Mouse (Mus musculus) CH12F3 (cell line): ENCODE results near the gene Cgn.
"Not testable (repeated sequence)": the region's sequence is repeated elsewhere in the genome, so short reads cannot be mapped to it uniquely, and the experiment has no call there.

Experiments
- in situ Hi-C: fragments of 300-500 bp; cut with MboI; formaldehyde crosslinking; loops from 2 replicates; pipeline ENCODE4 v1.14.3; 2020; ENCODE audit warnings: low sequenced_read_pairs

Cgn gene

GRCm38 (mm10) chr3:94793672-94794071, 7.4 kb upstream of the Cgn start:
- in situ Hi-C loops = no loop called here

DNA sequence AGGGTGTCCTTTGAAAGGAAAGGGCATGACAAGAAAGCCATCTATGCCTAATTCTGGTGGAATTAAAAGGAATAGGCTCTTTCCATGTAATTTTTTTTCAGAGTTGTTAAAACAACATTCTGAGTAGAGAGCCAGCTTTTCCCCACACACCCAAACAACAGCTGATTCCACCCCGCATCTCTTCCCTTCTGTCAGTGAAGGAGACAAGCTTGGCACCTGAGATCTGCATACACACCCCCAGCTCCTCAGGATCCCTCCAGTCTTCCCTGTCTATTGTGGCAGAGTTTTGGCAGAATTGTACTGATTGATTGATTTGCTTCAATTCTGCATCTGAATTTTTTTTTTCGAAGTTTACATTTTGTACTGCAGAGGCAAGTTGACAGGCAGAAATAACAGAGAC, 6.0 kb upstream of the Cgn start:
- in situ Hi-C loops = no loop called here

GRCm38 (mm10) chr3:94789516-94789915, 3.2 kb upstream of the Cgn start:
- in situ Hi-C loops = no loop called here

DNA sequence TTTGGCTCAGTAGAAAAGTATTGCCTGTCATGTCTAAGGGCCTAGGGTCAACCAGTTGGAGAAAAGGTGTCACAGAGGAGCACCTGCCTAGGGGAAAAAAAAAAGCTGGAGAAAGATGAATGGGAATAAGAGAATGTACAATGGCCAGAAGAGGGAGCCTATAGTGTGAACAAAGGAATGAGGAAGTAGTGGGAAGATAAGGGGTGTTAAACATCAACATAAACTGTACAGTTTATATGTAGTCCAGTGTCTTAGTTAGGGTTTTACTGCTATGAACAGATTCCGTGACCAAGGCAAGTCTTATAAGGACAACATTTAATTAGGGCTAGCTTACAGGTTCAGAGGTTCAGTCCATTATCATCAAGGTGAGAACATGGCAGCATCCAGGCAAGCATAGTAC, 2.8 kb upstream of the Cgn start:
- in situ Hi-C loops = no loop called here

GRCm38 (mm10) chr3:94787122-94787780, 959 bp upstream of the Cgn start:
- in situ Hi-C loops = no loop called here

DNA sequence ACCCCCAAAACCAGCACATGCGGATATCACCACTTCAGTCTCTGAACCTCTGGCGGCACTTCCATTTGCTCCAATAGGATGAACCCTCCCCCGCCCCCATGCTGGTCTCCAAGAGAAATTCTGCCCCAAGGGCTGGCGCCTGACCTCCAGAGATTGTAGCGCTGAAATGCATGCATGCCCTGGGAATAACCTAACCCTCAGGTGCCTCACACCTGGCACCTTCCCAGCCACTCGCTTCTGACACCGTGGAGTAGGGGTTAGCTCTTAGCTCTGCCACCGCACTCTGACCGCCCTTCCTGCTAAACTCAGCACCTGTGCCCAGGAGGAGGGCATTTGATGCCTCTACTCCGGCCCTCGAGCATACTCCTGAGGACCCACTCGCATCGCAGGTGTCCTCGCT, 334 bp downstream of the Cgn start:
- in situ Hi-C loops = no loop called here

DNA sequence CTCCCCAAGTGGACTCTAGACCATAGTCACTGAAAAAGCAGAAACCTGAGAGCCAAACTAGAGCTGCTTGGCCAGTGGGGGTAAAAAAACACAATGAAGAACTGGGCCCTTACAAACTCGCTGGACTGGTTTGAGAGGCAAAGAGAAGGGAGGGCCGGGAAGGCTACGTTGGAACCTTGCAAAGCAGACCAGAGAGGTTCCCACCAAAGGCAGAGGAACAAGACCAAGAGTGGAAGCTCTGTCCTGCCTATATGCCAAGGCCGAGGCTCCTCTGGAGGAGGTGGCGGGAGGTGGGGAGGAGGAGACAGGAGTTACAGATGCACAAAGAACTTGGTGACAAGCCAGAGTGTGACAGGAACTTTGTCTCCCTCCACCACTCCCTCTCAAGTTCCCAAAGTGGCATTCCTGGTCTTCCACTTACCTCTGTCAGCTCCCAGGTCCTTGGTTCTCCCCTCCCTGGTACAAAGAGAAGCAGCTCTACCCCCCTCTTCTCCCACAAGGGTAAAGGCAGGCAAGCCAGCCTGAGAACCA, 2.1 kb downstream of the Cgn start:
- in situ Hi-C loops = no loop called here

DNA sequence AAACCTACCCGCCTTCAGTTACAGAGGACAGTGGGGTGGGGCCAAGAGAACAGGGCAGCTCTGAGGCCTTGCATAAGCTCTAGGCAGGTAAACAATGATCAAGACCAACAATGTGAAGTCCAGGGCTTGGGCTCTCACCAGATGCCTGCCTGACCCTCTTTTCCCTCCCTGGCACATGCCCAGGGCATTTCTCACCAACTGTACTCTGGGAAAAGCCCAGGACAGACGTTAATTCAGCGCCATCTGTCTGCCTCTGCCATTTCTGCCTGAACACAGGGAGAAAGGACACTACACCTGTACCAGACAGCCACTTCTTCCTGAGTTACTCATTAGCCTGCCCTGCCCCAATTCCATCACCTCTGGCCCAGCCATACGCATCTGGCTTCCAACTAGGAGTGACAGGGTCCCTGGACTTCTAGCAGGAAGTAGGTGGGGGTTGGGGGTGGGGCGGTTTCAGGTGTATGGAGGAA, 2.8 kb downstream of the Cgn start:
- in situ Hi-C loops = no loop called here

GRCm38 (mm10) chr3:94782936-94783335, 3.4 kb downstream of the Cgn start:
- in situ Hi-C loops = no loop called here

DNA sequence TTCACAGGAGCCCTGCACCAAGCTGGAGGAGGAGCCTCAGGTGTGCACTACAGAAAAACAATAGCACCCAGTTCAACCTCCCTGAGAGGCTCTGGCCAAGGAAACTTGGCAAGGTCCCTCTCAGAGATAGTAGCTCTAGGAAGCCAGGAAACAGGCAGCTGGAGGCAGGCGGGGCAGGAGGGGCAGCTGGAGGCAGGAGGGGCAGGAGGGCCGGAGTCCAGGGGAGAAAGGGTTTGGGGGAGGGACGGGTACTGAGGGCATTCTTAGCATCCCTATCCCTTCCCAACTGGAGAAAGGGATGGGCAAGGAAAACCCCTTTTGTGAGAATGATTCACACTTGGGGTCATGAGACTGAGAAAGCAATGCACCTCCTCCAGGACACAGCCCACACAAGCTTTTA, 4.9 kb downstream of the Cgn start:
- in situ Hi-C loops = no loop called here

DNA sequence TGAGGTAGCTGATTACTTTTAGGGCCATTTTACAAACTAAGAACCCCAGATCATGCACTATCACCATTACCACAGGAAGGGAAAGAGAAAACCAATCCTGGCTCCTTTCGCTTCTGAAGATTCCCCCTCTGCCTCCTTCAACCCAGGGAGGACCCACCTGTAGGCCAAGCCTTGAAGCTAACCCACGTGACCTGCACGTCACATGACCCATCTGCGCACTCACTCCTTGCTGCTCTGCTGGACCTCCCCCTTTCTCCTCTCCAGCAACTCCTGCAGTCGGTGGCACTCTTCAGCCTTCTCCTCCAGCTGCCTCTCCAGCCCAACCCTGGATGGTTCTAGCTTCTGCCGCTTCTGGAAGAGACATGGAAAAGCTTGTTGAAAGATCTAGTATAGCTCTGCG, 10.4 kb downstream of the Cgn start:
- in situ Hi-C loops = no loop called here

DNA sequence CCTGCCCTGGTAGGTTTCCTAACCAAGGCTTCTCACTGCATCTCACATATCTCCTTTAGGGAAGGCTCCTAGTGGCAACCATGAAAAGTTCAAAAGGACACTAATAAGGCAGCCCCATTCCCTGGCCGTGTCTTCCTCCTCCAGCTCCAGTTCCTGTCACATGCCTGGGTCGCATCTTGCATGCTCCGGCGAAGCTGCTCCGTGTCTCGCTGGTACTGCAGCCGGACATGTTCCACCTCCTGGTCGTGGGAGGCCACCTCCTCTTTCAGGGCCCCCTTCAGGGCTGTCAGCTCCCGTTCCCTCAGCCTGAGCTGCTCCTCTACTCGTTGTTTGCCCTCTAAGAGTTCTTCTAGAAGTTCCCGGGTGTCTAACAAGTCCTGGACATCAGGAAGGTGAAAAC, 12.3 kb downstream of the Cgn start:
- in situ Hi-C loops = no loop called here

DNA sequence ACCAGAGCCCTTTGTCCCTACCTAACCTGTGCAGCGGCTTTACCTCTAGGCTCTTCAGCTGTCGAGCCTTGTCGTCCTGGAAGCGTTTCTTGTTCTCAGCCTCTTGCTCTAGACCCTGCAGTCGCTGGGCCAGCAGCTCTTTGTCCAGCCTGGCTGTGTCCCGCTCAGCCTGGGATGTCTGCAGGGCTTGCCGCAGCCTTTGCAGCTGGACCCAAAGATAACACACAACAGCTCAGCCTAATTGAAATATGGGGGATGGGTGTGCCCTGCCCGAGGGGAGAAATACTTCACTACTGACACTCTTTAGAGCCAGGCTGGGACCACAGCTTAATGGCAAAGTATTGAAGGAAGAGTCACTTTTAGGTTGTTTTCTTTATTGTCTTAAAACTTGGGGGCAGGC, 20.8 kb downstream of the Cgn start:
- in situ Hi-C loops = not testable (repeated sequence)

DNA sequence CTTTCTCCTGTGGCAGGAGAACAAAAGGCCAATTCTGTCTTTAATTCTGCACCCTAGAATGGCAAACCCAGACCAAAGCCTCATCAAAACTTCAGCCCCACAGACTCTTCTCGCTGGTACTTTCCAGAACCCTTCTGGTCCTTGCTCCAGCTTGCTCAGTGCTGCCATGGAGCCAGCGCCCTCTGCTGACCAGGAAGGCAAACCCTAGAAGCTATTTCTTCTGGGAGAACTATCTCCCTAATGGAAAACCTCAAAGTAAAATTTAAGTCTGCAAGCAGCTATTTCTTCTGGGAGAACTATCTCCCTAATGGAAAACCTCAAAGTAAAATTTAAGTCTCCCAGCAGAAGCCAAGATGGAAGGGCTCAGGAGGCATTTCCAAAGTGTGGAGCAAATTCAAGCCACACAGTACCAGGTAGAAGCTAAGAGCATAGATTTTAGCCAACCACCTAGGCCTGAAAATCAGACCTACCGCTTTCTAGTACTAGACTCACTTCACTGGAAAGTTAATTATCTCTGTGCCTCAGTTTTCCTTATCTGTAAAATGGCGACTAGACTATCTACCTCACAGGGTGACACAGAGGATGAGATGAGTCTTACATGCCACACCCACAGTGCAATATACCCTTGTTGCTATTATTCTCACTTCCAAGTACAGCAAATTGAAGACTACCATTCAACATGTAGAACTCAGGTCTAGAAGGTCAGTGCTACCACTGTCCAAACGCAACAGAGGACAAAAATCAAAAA, 21.6 kb downstream of the Cgn start:
- in situ Hi-C loops = not testable (repeated sequence)

DNA sequence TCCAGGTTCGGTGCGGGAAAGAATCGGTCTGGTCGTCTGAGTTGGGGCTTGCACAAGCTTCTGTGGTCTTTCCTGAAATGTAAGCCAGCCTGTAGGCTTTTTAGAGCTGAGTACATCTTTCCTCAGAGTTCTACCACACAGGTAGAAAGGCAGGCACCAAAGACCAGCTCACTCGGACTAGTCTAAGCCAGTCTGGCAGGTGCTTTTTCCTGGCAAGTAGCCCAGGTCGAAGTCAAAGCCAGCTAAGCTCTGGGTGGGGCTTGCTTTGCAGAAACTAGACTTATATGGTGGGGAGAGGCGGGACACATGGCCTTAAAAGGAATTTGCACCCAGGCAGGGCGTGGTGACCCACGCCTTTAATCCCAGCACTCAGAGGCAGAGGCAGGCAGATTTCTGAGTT, 27.9 kb downstream of the Cgn start:
- in situ Hi-C loops = not testable (repeated sequence)

DNA sequence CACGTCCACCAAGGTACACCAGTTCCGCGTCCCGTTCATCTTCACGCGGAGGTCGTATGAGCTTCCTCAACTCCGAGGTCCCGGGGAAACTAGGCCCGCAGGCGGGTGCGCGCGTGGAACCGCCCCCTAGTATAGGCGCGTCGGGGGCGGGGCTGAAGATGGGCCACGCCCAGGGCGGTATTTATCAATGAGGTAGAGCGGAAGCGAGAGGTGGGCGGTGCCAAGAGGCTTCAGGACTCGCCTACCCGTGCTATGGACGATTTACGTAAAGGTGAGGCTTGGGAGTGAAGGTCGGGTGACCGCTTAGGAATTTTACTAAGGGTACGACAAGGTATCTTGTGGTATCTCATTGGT, 28.3 kb downstream of the Cgn start:
- in situ Hi-C loops = not testable (repeated sequence)

- in situ Hi-C loops = not testable (repeated sequence)
Observed at GRCm38 (mm10) chr3:94757251-94758055, 28.8 kb downstream of the Cgn start.

DNA sequence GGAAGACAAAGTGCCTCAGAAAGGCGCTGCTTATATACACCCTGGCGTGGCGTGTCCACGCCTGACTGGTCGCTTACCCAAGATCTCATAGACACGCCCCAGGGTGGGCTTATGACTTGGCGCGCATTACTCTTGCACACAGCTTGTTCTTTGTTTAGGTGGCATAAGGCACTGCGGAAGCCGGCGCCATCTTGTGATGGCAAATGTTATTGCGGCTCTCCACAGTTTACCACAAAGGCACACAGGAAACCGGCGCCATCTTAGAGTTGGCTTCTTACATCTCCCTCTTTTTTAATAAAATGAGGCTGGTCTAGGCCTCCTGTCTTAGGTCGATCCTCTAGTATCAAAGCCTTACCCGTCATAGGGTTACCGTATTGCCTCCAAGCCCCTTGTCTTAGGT, 40.6 kb downstream of the Cgn start:
- in situ Hi-C loops = no loop called here

DNA sequence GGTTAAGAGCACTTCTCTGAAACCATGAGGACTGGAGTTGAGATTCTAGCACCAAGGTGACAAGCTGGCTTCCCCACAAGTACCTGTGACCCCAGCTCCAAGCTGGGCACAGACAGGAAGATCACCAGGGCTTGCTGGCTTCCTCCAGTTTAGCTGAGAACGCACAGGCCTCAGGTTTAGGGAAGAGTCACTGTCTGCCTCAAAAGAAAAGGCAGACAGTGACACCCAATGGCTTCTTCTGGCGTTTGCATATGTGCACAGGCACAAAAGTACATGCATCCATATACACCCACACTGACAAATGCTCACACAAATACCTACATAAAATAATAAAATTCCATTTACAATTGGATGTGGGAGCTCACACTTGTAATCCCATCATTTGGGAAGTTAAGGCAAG, 62.7 kb downstream of the Cgn start:
- in situ Hi-C loops = not testable (repeated sequence)

DNA sequence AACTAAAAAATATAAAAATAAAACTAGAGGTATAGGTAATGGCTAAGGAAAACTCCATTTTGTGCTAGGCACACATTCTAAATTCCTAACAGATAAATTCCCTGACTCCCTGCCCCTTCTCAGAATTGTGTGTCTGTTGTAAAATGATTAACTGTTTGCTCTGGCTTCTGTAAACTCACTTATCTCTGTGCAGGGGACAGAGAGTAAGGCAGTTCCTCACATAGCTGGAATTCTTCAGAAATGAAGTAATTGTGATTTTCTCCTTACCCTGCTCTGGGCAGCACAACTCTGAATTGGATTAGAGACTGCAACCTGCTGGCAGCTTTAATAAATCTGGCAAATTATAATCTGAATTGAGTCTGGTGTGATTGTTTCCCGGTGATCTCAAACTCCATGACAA, 68.0 kb downstream of the Cgn start:
- in situ Hi-C loops = not testable (repeated sequence)

GRCm38 (mm10) chr3:94713424-94713823, 72.9 kb downstream of the Cgn start:
- in situ Hi-C loops = not testable (repeated sequence)

GRCm38 (mm10) chr3:94710591-94710990, 75.7 kb downstream of the Cgn start:
- in situ Hi-C loops = not testable (repeated sequence)
